Mouse (Mus musculus): ENCODE data around the gene P3h2. TPM values are rescaled to one million over a fixed set of nuclear protein-coding genes. Genes with fewer than 3 reads are reported as not detected.
A peak's percentile ranks its signal among the peaks of the same experiment; 100 is the strongest.

The P3h2 gene
- polyA plus RNA-seq, 1 experiment from 2014 or later: 0.38 TPM

DNA sequence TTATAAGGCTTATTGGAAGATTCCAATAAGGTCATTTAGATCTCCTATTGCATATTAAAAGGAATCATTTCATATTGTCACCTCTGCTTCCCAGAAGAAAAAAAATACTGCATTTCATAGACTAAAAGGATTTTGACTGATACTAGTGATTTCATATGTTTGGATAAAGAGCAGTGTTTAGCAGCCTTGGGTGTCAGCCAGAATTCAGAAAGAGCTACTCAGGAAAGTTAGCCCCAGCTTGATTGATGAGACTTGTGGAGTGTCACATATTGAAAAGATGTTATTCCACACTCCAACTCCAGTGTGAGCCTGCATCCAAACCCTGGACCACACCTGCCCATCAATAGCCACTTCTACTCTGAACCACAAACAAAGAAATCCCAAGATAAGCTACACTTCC, 23.2 kb downstream of the P3h2 start:
- Histone ChIP-seq H3K9me3 (ENCODE audit: control insufficient read depth, low read length) (no peaks in the 10 kb centered on the region), H3K4me1 (ENCODE audit: control insufficient read depth, insufficient read depth, low read length) (no peaks in the 10 kb centered on the region; the same call in 1 of the 2 replicates), H3K4me2 (ENCODE audit: low read length) (no peak overlapping the region), H3K27ac (replicated peaks; ENCODE audit: low read depth, low read length) (no peak overlapping the region), H3K9ac (replicated peaks; ENCODE audit: low read length) (no peak overlapping the region), H3K27me3 (ENCODE audit: control insufficient read depth, insufficient read depth, low read length) (no peaks in the 10 kb centered on the region), H3K36me3 (ENCODE audit: control insufficient read depth, insufficient read depth, low read length) (no peaks in the 10 kb centered on the region), H3K4me3 (replicated peaks; ENCODE audit: low read depth, low read length) (no peak overlapping the region)
- ATAC-seq (ENCODE audit: low FRiP score, low TSS enrichment) (no peak), DNase-seq (no peak)

DNA sequence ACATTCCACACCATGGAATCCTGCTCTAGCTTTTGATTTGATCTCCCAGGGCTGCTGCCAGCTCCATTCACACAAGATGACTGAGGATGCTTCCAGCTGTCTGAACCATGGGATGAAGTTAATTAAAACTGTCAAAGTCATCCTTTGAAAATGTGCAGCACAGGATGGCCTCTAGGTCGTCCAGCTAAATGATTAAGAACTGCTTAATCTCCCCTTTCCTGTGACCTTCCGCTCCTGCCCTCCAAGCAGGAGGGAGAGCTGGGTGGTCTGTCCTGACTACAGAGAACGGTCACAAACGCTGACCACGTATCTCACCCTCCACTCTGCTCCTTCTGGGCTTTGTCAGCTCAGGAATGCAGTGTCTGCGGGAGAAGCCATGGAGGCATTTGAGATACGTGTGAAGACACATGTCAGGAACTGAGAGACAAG, 26.6 kb downstream of the P3h2 start:
- no peak overlapping the region for H3K27ac ChIP-seq (replicated peaks; ENCODE audit: low read depth, low read length)
- no peaks in the 10 kb centered on the region for H3K27me3 ChIP-seq (ENCODE audit: control insufficient read depth, insufficient read depth, low read length)
- ATAC-seq (ENCODE audit: low FRiP score, low TSS enrichment) (peak; percentile 35; the same call in 1 of the 2 replicates), DNase-seq (no peak)
- H3K9me3 ChIP-seq (ENCODE audit: control insufficient read depth, low read length): no peaks in the 10 kb centered on the region
- 5% methylated on average over 7 of the region's 7 CpGs for WGBS
- no peak overlapping the region for H3K4me2 ChIP-seq (ENCODE audit: low read length)
- H3K4me1 ChIP-seq (ENCODE audit: control insufficient read depth, insufficient read depth, low read length): no peaks in the 10 kb centered on the region; the same call in 1 of the 2 replicates
- no peak overlapping the region for H3K4me3 ChIP-seq (replicated peaks; ENCODE audit: low read depth, low read length)
- H3K9ac ChIP-seq (replicated peaks; ENCODE audit: low read length): no peak overlapping the region
- no peaks in the 10 kb centered on the region for H3K36me3 ChIP-seq (ENCODE audit: control insufficient read depth, insufficient read depth, low read length)

DNA sequence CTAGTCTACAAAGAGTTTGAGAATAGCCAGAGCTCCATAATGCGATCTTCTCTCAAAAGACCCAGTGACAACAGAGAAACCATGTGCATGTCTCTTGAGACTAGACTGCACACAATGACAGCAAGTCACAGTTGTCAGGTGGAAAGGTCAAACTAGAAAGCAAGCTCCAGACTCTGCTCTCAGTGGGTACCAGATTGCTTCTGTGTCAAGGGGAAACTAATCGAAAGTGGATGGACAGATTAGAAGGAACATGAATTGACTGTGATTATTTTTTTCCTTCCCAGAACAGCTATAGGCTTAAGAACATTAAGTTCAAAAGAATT, 27.5 kb downstream of the P3h2 start:
- Histone ChIP-seq H3K4me2 (ENCODE audit: low read length) (no peak overlapping the region), H3K9ac (replicated peaks; ENCODE audit: low read length) (no peak overlapping the region), H3K4me3 (replicated peaks; ENCODE audit: low read depth, low read length) (no peak overlapping the region), H3K9me3 (ENCODE audit: control insufficient read depth, low read length) (no peaks in the 10 kb centered on the region), H3K36me3 (ENCODE audit: control insufficient read depth, insufficient read depth, low read length) (no peaks in the 10 kb centered on the region), H3K4me1 (ENCODE audit: control insufficient read depth, insufficient read depth, low read length) (no peaks in the 10 kb centered on the region; the same call in 1 of the 2 replicates), H3K27ac (replicated peaks; ENCODE audit: low read depth, low read length) (no peak overlapping the region), H3K27me3 (ENCODE audit: control insufficient read depth, insufficient read depth, low read length) (no peaks in the 10 kb centered on the region)
- ATAC-seq (ENCODE audit: low FRiP score, low TSS enrichment) (no peak), DNase-seq (no peak)
- WGBS: 16% methylated on average over 2 of the region's 2 CpGs

DNA sequence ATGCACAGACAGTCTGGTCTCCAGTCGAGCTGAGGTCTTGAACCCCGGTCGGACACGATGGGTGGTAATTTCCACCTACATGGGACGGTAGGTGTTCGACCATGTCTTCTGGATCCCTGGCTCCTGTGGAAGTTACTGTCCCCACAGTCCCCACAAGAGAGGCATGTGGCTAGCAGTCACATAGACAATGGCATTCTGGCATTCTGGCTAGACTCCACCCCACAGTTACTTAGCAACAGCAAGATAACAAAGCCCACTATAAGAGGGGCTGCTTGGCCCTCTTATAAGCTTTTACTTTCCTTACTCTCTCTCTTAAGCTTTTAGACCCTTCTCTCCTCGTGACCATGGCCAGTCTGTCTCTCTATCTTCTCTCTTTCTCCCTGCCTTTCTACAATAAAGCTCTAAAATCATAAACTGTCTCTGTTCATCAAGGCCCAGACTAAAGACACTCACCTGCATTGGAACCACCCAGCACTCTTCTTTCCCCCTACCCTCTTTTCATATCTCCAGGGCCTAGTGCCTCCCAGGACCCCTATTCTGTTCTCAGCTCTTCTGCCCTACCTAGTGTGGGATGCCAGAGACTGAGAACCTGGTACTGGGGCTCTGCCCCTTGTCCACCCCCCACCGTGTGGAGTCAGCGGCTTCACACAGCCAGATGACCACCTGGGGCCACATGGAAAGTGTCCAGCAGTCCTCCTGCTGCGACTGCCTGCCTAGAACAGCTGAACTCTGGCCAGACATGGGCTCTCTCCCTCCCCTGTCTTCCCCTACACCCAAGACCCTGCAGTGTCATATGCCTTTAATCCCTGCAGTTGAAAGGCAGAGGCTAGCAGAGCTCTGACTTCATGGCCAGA, 28.1 kb downstream of the P3h2 start:
- Histone ChIP-seq H3K27ac (replicated peaks; ENCODE audit: low read depth, low read length) (no peak overlapping the region), H3K36me3 (ENCODE audit: control insufficient read depth, insufficient read depth, low read length) (no peaks in the 10 kb centered on the region), H3K4me2 (ENCODE audit: low read length) (no peak overlapping the region), H3K9me3 (ENCODE audit: control insufficient read depth, low read length) (no peaks in the 10 kb centered on the region), H3K4me1 (ENCODE audit: control insufficient read depth, insufficient read depth, low read length) (no peaks in the 10 kb centered on the region; the same call in 1 of the 2 replicates), H3K9ac (replicated peaks; ENCODE audit: low read length) (no peak overlapping the region), H3K4me3 (replicated peaks; ENCODE audit: low read depth, low read length) (no peak overlapping the region), H3K27me3 (ENCODE audit: control insufficient read depth, insufficient read depth, low read length) (no peaks in the 10 kb centered on the region)
- whole genome bisulfite sequencing: 47% methylated on average over 10 of the region's 10 CpGs
- no peak for ATAC-seq (ENCODE audit: low FRiP score, low TSS enrichment)
- no peak for DNase-seq

DNA sequence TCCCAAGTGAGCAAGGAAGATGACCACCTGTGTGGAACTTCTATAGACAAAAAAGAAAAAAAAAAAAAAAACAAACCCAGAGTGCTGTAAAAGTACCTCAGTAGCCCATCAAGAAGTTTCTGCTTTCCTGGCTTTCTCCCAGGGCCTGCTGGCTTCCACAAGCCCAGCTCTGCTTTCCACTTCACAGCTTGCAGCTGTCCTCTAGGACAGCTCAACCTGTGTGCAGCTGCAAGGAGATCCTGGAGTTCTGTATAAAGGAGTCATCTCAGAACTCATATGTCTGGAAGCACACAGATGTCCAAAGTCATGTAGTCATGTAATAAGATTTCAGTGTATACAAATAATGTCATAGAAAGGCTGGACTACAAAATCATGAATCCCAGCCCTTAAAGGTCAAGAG, 30.5 kb downstream of the P3h2 start:
- no peak for ATAC-seq (ENCODE audit: low FRiP score, low TSS enrichment)
- Histone ChIP-seq H3K9me3 (ENCODE audit: control insufficient read depth, low read length) (no peaks in the 10 kb centered on the region), H3K9ac (replicated peaks; ENCODE audit: low read length) (no peak overlapping the region), H3K27me3 (ENCODE audit: control insufficient read depth, insufficient read depth, low read length) (no peaks in the 10 kb centered on the region), H3K36me3 (ENCODE audit: control insufficient read depth, insufficient read depth, low read length) (no peaks in the 10 kb centered on the region), H3K4me3 (replicated peaks; ENCODE audit: low read depth, low read length) (no peak overlapping the region), H3K4me1 (ENCODE audit: control insufficient read depth, insufficient read depth, low read length) (no peaks in the 10 kb centered on the region; the same call in 1 of the 2 replicates), H3K27ac (replicated peaks; ENCODE audit: low read depth, low read length) (no peak overlapping the region), H3K4me2 (ENCODE audit: low read length) (no peak overlapping the region)
- DNase-seq: no peak

DNA sequence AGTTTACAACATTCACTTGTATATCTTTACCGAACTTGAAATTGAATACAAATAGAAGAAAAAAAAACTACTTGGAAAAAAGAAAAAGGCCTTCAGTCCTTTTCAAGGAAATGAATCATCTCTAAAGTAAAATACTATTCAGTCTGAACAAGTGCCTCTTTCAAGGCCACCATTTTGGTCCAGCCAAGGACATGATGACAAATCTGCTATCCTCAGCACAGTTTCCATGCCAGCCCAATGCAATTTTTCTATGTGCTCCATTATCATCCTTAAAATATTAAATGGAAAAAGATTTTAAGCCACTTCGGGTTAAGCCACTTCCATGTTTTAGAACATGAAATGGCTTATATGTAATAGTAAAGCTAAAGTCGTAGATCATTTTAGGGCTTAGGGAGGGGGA, 35.2 kb downstream of the P3h2 start:
- Histone ChIP-seq H3K4me3 (replicated peaks; ENCODE audit: low read depth, low read length) (no peak overlapping the region), H3K9ac (replicated peaks; ENCODE audit: low read length) (no peak overlapping the region), H3K4me2 (ENCODE audit: low read length) (no peak overlapping the region), H3K9me3 (ENCODE audit: control insufficient read depth, low read length) (no peaks in the 10 kb centered on the region), H3K27ac (replicated peaks; ENCODE audit: low read depth, low read length) (no peak overlapping the region), H3K27me3 (ENCODE audit: control insufficient read depth, insufficient read depth, low read length) (no peaks in the 10 kb centered on the region), H3K36me3 (ENCODE audit: control insufficient read depth, insufficient read depth, low read length) (no peaks in the 10 kb centered on the region), H3K4me1 (ENCODE audit: control insufficient read depth, insufficient read depth, low read length) (no peaks in the 10 kb centered on the region)
- ATAC-seq (ENCODE audit: low FRiP score, low TSS enrichment) (no peak), DNase-seq (no peak)
- WGBS: 97% methylated on average over 3 of the region's 3 CpGs

DNA sequence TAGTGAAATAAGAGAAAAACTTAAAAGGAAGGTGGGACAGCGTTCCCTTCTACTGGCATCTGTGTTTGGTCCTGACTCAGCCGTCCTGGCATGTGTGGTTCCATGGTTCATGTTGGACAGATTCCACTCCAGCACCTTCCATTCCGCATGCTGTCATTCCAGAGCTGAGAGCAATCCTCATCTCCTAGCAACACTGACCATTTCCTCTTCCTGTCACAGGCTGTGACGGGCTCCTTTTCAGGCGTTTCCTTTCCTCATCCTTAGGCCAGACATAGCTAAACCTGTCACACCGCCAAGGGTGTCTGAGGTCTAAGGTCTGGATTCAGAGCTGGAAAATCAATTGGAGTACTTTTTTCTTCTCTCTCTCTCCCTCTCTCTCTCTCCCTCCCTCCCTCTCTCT, 40.5 kb downstream of the P3h2 start:
- ATAC-seq (ENCODE audit: low FRiP score, low TSS enrichment) (no peak), DNase-seq (no peak)
- H3K27ac ChIP-seq (replicated peaks; ENCODE audit: low read depth, low read length): no peak overlapping the region
- H3K9me3 ChIP-seq (ENCODE audit: control insufficient read depth, low read length): no peaks in the 10 kb centered on the region
- no peaks in the 10 kb centered on the region for H3K4me1 ChIP-seq (ENCODE audit: control insufficient read depth, insufficient read depth, low read length)
- no peak overlapping the region for H3K4me3 ChIP-seq (replicated peaks; ENCODE audit: low read depth, low read length)
- H3K27me3 ChIP-seq (ENCODE audit: control insufficient read depth, insufficient read depth, low read length): no peaks in the 10 kb centered on the region
- WGBS: 63% methylated on average over 6 of the region's 6 CpGs
- H3K9ac ChIP-seq (replicated peaks; ENCODE audit: low read length): no peak overlapping the region
- H3K4me2 ChIP-seq (ENCODE audit: low read length): no peak overlapping the region
- no peaks in the 10 kb centered on the region for H3K36me3 ChIP-seq (ENCODE audit: control insufficient read depth, insufficient read depth, low read length)

DNA sequence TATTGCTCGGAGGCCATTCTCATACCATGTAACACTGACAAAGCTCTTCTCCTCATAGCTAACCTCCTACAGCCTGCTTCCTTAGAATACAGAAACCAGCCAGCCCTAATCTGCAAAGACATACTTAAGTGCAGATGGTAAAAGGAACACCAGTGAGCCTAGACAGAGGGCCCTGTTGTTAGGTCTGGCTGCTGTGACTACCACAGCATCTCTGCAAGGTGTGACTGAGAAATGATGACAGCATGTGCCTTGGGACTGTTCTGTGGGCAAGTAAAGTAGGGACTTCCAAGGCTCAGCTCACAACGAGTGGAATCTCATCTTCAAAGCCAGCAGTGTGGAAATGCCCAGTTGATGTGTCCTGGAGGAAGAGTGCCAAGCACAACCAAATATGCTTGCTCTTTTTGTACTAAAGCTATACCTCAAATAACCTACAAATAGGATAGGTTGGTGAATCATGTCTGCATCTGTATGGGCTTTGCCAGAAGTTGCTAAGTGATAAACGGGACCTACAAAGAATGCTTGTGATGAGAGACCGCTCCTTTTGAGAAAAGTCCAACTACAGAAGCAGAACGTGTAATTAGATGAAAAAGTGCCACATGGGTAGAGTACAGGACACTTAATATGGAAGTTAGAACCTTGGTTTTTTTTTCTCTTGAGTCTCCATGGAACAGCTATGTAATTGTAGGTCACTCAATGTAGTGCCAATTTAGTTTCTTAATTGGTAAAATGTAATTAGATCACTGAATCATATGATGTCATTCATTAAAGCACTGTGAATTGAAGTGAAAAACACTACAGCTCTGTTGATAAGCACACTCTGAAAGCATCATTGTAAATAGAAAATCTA, 45.1 kb downstream of the P3h2 start:
- 76% methylated on average over 5 of the region's 5 CpGs for whole genome bisulfite sequencing
- DNase-seq: no peak
- ATAC-seq (ENCODE audit: low FRiP score, low TSS enrichment): no peak

More for the DNA sequence above, 45.1 kb downstream of the P3h2 start:
- Histone ChIP-seq H3K27me3 (ENCODE audit: control insufficient read depth, insufficient read depth, low read length) (no peaks in the 10 kb centered on the region), H3K9ac (replicated peaks; ENCODE audit: low read length) (no peak overlapping the region), H3K4me3 (replicated peaks; ENCODE audit: low read depth, low read length) (no peak overlapping the region), H3K4me2 (ENCODE audit: low read length) (no peak overlapping the region), H3K27ac (replicated peaks; ENCODE audit: low read depth, low read length) (no peak overlapping the region), H3K36me3 (ENCODE audit: control insufficient read depth, insufficient read depth, low read length) (no peaks in the 10 kb centered on the region), H3K9me3 (ENCODE audit: control insufficient read depth, low read length) (no peaks in the 10 kb centered on the region), H3K4me1 (ENCODE audit: control insufficient read depth, insufficient read depth, low read length) (no peaks in the 10 kb centered on the region)

All from midbrain, embryonic 14.5 days (tissue).